Mouse (Mus musculus) B cell, adult 67 days (primary cell): ENCODE data around the gene Zfp953. TPM values are rescaled to one million over a fixed set of nuclear protein-coding genes. Genes with fewer than 3 reads are reported as not detected.

Experiments used
- total RNA-seq, 2 experiments: library from RNA; stranded (reverse); gene quantifications; 4 replicates each; pipeline ENCODE4 v1.2.4; 2023

Zfp953 gene
- total RNA-seq, result 10 to 100 TPM; 10.2 to 13.3 TPM

DNA sequence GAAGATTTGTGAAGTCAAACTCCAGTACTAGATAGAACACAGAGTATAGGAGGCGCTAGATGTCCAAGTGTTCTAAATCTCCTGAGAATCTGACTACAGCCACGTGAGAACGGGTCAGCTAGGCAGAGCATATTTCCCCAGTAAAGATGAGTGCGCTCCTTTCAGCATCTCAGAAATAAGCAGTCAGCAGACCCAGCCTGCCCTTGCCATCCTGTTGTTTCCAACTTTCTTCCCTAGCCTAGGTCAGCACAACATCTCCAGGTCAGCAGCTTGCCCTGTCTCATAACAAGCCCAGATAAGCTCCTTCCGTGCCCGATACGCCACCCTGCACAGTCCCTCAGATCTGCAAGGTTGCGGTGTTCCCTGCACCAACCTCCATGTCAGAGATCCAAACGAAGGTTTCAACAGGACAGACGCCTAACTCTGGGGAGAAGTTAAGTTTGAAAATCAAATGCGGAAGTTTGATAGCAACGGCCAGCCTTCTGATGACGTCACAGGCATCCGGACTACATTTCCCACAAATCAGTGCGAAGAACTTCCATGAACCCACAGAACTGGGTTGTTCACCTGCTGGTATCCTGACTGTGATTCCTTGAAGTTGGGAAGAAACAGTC lies at the start of gene Zfp953, which contains the start of gene Gm28044:
Gene Zfp953 (minus strand): TSS at position 475 of the 614 bp plus-strand sequence.
Gene Gm28044 (minus strand): TSS at position 406 of the 614 bp plus-strand sequence.

DNA sequence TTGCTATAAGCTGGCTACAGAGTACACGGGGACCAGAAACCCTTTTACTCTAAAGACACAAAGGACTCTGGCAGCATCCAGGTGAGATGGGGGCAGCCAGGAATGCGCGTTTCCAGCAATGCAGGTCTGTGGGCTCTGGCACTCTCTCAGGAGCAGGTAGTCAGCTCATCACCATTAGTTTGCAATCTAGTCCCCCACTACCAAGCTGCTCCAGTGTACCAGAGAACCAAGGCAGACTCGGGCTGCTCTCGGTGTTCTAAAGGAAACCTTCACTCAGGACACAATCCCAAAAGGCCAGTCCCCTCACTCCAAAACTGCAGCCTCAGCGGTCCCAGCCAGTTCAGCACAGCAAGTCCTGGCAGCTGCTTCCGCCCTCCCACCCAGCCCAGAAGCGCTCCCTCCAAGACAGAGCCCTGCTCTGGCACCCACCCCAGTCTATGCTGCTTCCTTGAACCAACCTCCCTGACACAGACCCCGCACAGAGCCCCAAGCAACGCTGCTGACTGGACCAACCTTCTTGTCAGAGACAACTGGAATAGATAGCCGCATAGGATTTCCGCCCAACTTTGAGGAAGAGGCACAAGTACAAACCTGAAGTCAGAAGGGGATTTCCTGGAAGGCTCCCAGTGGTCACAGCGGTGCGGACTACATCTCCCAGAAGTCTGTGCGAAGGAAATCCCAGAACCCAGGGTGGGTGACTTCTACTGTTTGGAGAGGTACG lies 38.9 kb upstream of the Zfp953 start, which contains the start of gene Zfp429:
Gene Zfp429 (minus strand): TSS at position 637 of the 721 bp plus-strand sequence.

DNA sequence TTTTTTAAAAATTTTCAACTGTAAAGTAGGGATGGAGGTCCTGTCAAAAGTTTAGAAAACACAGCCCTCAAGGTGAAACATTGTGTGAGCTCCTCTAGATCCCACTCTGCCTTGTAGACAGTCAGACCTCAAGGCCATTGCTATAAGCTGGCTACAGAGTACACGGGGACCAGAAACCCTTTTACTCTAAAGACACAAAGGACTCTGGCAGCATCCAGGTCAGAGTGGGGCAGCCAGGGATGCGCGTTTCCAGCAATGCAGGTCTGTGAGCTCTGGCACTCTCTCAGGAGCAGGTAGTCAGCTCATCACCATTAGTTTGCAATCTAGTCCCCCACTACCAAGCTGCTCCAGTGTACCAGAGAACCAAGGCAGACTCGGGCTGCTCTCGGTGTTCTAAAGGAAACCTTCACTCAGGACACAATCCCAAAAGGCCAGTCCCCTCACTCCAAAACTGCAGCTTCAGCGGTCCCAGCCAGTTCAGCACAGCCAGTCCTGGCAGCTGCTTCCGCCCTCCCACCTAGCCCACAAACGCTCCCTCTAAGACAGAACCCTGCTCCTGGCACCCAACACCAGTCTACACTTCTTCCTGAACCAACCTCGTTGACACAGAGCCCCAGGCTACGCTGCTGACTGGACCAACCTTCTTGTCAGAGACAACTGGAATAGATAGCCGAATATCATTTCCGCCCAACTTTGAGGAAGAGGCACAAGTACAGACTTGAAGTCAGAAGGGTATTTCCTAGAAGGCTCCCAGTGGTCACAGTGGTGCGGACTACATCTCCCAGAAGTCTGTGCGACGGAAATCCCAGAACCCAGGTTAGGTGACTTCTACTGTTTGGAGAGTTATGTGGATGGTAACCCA lies 14.9 kb upstream of the Zfp953 start, which contains the start of the genes Gm28041 and Zfp456:
Gene Gm28041 (minus strand): TSS at position 684 of the 862 bp plus-strand sequence.
Gene Zfp456 (minus strand): TSS at position 761 of the 862 bp plus-strand sequence.

DNA sequence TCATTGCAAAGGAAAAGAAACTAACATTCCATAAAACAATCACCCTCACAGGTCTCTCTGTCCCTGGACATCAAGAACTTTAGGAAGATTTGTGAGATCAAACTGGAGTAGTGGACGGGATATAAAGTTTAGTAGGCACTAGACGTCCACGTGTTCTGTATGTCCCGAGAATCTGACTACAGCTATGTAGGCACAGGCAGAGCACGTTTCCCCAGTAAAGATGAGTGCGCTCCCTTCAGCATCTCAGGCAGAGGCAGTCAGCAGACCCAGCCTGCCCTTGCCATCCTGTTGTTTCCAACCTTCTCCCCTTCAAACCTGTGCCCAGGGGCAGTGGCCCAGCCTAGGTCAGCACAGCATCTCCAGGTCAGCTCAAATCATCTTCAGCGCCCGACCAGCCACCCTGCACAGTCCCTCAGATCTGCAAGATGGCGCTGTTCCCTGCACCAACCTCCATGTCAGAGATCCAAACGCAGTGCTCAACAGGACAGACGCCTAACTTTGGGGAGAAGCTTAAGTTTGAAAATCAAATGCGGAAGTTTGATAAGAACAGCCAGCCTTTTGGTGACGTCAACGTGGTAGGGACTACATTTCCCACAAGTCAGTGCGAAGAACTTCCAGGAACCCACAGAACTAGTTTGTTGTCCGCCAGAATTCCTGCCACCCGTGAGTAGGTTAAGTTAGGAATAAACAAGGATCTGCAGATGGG lies 28.2 kb downstream of the Zfp953 start, which contains the start of gene Zfp595:
Gene Zfp595 (minus strand): TSS at position 552 of the 706 bp plus-strand sequence.

DNA sequence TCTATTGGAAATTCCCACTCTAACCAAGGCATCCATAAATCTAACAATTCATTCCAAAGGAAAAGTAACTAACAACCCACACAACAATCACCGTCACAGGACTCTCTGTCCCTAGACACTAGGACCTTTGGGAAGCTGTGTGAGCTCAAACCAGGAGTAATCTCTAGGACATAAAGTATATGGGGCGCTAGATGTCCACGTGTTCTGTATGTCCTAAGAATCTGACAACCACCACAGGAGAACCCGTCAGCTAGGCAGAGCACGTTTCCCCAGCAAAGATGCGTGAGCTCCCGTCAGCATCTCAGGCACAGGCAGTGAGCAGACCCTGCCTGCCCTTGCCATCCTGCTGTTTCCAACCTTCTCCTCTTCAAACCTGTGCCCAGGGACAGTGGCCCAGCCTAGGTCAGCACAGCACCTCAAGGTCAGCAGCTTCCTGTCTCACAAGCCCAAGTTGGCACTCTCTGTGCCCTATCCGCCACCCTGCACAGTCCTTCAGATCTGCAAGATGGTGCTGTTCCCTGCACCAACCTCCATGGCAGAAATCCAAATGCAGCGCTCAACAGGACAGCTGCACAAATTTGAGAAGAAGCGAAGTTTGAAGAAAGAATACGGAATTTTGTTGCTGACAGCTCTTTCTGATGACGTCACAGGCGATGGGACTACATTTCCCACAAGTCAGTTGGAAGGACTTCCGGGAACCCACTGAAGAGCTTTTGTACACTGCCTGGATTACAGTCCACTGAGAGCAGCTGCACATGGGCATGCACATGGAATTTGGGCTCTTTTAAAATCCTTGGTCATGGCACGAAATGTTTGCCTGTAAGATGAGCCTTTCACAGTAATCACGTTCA lies 54.4 kb downstream of the Zfp953 start, which contains the start of gene Zfp457:
Gene Zfp457 (minus strand): TSS at position 664 of the 851 bp plus-strand sequence.

Other genes with a start within 250 kb of the Zfp953 start
- gene Rslcan18, start 244.3 kb downstream of the Zfp953 start, total RNA-seq, result 1 to 10 TPM in 1 of 2 experiments, under 1 TPM in 1; 0.95 to 1.4 TPM
- gene Zfp759, start 238.9 kb downstream of the Zfp953 start, total RNA-seq, result 10 to 100 TPM in 1 of 2 experiments, 1 to 10 TPM in 1; 8.9 to 10.7 TPM
- 10 to 100 TPM; 18.3 to 22.3 TPM for gene Rsl1, start 187.4 kb downstream of the Zfp953 start, total RNA-seq
- 1 to 10 TPM; 2.8 to 5.2 TPM for gene Zfp455, start 166.1 kb downstream of the Zfp953 start, total RNA-seq
- 1 to 10 TPM; 2.1 to 4.1 TPM for gene Zfp458, start 82.1 kb downstream of the Zfp953 start, total RNA-seq
- 1 to 10 TPM; 1.1 to 5.4 TPM for gene Zfp457, start 54.1 kb downstream of the Zfp953 start, total RNA-seq
- gene Zfp595, start 28.0 kb downstream of the Zfp953 start, total RNA-seq, result 10 to 100 TPM; 15.0 to 19.8 TPM
- gene Gm28044, start 69 bp downstream of the Zfp953 start, total RNA-seq, result 1 to 10 TPM; 1.2 to 4.3 TPM
- gene Gm28041, start 15.1 kb upstream of the Zfp953 start, total RNA-seq, result 1 to 10 TPM; 2.4 to 4.4 TPM
- 10 to 100 TPM; 12.0 to 13.6 TPM for gene Zfp456, start 15.2 kb upstream of the Zfp953 start, total RNA-seq
- 10 to 100 TPM; 17.7 to 23.2 TPM for gene Zfp429, start 39.2 kb upstream of the Zfp953 start, total RNA-seq
- gene Zfp459, start 60.8 kb upstream of the Zfp953 start, total RNA-seq, result 1 to 10 TPM; 3.4 to 3.5 TPM
- 1 to 10 TPM; 6.5 to 7.0 TPM for gene Zfp874a, start 91.0 kb upstream of the Zfp953 start, total RNA-seq
- 10 to 100 TPM; 12.2 to 17.1 TPM for gene Zfp874b, start 123.7 kb upstream of the Zfp953 start, total RNA-seq
- 10 to 100 TPM; 13.3 to 16.8 TPM for gene Zfp58, start 139.9 kb upstream of the Zfp953 start, total RNA-seq
- gene Gm26965, start 165.5 kb upstream of the Zfp953 start, total RNA-seq, result not detected
- 10 to 100 TPM; 24.1 to 31.2 TPM for gene Zfp87, start 165.6 kb upstream of the Zfp953 start, total RNA-seq
- 10 to 100 TPM; 11.5 to 15.2 TPM for gene Zfp748, start 193.2 kb upstream of the Zfp953 start, total RNA-seq
- 10 to 100 TPM; 19.8 to 20.3 TPM for gene Zfp729b, start 249.1 kb upstream of the Zfp953 start, total RNA-seq